Mouse (Mus musculus): ENCODE measurements around the gene AU022751.
A peak's percentile ranks its signal among the peaks of the same experiment; 100 is the strongest.
"Not testable (repeated sequence)": the region's sequence is repeated elsewhere in the genome, so short reads cannot be mapped to it uniquely, and the experiment has no call there.

Gene AU022751

GRCm38 (mm10) chrX:6082954-6083680, at the start of gene AU022751:
AU022751 (minus strand) TSS chrX:6083419.
- DNase-seq (ENCODE audit: low read depth, low spot score): no peak

DNA sequence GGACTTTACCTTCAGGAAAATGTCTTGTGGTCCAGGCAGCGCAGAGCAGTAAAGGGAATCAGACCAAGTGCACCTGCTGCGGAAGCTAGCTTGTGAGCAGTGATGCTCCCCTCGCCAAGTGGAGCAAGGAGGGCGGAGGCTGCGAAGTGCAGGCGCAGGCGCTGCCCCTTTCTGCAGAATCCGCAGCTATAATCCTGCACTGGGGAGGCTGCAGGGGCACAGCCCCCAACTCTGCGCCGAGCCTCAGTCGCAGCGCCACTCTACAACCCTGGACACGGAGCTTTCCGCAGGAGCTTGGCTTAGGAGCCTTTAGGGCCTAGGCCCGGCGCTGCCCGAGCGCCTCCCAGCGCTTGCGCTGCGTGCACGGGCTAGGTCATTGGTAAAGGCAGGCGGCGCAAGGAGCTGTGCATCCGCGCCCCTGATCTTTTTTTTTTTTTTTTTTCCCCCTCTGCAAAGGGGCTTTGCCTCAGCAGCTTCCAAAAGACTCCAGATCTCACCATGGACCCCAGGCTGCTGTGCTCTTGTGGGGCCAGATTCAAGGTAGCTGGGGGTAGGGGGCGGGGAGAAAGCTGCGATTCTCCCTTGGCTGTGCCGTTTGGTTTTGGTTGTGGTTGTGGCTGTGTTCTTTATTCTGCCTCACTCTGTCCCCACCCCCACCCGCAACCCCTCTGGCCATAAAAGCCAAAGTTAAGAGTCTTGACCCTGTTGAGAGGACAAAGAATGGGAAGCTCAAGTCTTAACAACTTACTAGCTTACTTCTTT, 9.0 kb upstream of the AU022751 start:
- DNase-seq (ENCODE audit: low read depth, low spot score): peak; percentile 4

- no peak for DNase-seq (ENCODE audit: low read depth, low spot score)
Observed at GRCm38 (mm10) chrX:6091547-6091946, 8.3 kb upstream of the AU022751 start.

GRCm38 (mm10) chrX:6061563-6061962, 21.7 kb downstream of the AU022751 start:
- no peak for DNase-seq (ENCODE audit: low read depth, low spot score)

GRCm38 (mm10) chrX:6047936-6048614, 35.1 kb downstream of the AU022751 start:
- DNase-seq (ENCODE audit: low read depth, low spot score): not testable (repeated sequence)

DNA sequence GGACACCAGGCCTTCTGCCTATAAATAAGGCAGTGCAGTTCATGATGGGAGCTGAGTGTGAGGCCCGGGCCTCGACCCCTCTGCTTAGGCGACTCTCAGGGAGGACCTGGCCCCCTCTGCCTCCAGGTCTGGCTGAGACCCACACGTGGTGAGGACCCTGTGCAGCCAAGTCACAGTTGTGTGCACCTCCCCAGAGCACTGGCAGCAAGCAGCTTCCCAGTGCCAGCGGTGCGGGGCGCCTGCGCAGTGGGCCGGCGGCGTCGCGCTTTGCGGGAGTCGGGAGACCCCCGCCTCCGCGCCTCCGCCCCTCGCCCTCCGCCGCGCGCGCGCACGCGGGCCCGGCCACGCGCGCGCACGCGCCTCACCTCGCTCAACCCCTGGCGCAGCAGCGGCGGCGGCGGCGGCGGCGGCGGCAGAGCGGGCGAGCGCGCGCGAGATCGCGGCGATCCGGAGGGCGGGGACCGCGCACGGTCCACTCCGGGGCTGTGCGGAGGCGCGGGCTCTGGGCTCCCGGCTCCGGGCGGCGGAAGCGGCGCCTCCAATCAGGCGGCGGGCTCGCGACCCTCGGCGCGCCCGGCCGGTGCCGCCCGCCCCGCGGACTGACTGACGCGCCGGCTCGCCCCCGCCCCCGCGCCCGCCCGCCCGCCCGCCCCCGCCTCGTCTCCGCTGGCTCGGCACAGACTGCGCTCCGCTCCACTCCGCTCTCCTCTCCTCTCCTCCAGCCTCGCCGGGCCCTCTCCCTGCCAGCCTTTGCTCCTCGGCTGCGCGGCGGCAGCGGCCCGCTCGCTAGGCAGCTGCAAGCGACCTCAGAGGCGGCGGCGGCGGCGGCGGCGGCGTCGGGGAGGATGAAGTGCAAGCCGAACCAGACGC, 35.9 kb downstream of the AU022751 start, which contains the start of gene Nudt11:
Gene Nudt11 (plus strand): TSS at position 388 of the 870 bp plus-strand sequence.
- DNase-seq (ENCODE audit: low read depth, low spot score): not testable (repeated sequence)
